Mouse (Mus musculus) WW6 (cell line): ENCODE measurements at regions not wholly inside any gene's neighbourhood (a gene's known extent, or its start where the extent isn't known, plus 50 kb on each side); places are given as distances from the start of the nearest gene placed in this dataset.

Experiments used
- DNase-seq: peaks from one replicate; pipeline ENCODE4 v3.0.0-alpha.2; 2013; ENCODE audit warnings: low read depth, low spot score

DNA sequence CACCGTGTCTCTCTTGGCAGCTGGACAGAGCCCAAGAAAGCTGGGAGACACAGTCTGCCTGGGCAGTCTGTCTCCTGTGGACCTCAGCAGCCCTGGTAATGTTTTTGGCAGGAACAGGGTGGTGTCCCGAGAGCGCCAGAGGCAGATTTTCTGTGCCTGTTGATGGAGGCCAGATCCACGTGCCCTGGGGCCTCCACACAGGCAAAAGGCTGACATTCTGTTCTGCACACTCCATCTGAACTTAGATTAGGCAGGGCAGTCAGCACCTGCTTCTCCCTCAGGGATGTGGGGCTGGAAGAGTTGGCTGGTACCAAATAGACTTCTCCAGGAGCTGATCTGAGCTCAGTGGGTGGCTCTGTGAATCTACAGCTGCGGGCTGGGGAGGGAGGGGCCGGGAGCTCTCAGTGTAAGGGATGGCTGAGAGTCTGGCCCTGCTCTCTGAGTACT, 83.8 kb downstream of the Gadd45g start:
- DNase-seq, result no peak

DNA sequence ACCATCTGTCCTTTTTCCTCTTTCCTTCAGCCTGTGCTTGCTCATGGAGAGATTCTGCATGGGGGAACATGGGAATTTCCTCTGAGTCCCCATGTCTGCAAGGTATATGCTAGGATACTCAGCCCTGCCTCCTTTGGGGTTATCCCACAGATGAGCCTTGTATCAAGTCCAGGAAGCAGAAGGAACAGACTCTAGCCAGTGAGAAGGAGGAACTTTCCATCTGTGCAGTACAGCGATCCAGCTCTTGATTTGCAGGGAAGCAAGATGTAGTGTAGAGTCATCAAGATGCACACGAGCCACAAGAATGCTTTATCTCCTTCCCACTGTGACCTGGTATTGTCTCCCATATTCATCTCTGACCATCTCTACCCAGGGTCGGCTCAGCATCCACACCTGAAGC, 84.5 kb downstream of the Gadd45g start:
- DNase-seq, result no peak

DNA sequence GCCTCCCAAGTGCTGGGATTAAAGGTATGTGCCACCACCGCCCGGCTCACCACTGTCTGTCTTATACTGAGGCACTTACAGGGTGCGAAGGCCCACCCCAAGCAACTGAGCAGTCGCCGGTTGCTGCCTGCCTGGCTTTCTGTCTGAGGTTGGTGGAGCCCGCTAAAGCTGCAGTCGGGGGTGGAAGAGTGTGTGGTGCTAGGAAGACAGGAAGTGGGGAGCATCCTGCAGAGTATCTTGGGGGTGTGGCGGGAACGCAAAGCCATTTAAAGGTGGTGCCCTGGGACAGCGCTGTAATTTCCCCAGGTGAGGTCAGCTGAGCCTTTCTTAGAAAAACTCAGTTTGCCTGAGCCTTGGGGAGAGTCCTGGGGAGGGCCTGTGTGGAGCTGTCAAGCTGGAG, 89.3 kb downstream of the Gadd45g start:
- DNase-seq, result no peak

DNA sequence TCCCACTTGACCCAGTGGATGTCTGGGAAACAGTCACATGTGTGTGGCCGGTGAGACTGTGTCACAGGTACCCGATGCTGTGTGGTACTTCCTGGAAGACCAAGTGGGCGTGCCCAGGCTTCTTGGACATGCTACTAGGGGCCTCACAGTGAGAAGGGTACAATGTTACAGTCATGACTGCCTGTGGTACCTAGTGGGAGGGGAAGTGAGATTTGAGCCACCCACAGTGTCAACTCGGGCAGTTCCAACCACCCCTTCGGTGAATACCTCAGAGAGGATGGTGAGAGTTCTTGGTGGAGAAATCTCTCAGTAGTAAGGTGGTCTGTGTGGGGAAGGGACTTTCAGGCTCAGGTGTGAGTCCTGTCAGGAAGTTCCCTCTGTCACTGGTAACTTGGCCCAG, 90.0 kb downstream of the Gadd45g start:
- DNase-seq, result no peak

DNA sequence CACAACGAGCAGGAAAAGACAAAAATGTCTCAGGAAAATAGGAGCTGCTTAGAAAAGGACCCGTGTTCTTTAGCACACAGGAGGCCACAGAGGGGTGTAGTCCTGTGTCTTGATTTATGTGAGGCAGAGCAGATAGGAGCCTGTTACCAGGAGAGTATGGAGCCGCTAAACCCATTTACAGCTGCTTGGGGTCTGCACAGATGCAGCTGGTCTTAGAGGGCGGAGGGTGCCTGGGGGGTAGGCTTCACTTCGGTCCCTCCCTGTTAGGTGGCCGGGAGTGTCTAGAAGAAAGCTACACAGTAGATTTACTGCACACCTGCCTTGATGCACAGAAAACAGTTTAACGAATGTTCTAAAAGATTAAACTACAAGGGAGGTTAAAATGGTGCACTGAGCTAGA, 91.4 kb downstream of the Gadd45g start:
- DNase-seq, result no peak

DNA sequence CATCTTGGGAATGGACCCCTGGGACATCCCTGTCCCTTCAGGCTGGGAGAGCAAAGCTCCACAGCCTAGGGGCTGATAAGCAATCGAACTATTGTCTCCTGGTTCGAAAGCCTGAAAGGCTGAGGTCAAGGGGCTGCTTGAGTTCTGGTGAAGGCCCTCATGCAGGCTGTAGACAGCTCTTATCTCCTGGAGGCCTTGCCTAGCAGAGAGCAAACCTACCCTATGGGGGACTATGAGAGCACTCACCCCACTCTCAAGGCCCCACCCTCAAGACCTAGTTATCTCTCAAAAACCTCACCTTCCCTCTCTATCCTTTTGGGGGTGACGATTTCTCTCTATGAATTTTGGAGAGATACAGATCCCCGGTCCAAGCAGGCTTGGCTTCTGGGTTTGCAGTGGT, 92.8 kb downstream of the Gadd45g start:
- no peak for DNase-seq

DNA sequence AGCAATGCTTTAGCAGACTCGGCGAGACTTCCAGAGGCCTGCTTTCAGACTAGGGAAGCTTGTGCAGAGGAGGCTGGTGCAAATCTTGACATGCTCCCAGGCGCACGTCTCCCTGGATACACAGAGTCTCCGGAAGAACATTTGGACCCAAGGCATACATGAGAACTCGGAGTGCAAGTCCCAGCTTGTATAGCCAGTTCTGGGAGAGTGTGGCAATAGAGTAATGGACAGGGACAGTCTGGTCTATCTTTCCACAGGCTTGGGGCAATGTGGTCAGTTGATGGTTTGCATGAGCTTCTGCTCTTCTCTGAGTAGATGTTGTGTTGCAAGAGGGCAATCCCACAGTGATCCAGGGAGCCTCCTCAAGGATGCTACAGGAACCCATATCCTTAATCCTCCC, 93.2 kb downstream of the Gadd45g start:
- DNase-seq, result no peak

DNA sequence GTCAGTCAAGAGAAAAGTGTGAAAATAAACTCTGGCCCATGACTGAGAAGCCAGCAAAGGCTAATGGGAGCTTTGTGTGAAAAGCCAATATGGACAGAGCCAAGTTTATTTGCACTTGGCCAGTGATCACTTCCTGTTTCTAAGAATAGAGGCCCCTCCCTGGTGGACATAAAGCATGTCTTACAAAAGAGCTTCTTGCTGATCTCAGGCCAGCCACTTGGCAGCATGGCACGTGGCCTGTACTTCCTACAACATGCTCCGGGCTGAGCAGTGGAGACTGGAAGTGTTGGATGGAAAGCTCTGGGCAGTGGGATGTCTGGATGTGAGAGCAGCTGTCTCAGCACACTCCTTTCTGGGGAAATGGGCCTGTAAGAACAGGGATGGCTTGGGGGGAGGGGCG, 99.7 kb downstream of the Gadd45g start:
- no peak for DNase-seq

DNA sequence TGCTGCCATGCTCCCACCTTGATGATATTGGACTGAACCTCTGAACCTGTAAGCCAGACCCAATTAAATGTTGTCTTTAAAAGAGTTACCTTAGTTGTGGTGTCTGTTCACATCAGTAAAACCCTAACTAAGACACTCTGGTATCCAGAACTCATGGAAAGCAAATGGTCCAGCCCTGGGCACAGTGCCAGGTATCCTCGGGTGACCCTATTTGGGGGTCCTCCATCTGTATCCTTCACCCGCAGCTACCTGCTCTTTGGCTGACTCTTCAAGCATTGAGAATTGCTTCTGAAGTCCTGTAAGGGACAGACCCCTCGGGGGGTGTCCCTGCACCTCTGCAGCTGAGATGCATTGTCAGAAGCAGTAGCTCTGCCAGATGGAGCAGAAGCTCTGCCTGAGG, 102.4 kb downstream of the Gadd45g start:
- no peak for DNase-seq

DNA sequence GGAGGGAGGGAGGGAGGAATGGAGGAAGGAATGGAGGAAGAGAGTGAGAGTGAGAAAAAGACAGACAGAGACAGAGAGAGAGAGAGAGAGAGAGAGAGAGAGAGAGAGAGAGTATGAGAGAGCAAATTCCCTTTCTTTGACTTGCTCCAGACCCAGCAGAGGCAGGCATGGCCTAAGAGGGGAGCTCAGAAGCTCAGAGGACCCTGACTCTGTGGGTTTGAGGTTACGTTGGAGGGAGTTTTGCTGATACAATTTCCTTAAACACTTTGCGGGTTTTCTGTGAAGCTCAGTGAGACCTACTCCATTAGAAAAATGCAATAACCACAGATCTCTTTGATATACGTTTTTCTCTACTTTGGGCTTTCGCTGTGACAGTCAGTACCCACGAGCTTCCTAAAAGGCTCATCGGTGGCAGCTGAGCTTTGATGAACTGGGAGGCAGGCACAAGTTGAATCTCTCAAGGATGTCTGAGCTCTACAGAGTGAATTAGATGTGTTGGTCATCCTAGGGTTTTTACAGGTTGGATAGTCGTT, 105.1 kb downstream of the Gadd45g start:
- DNase-seq, result no peak

DNA sequence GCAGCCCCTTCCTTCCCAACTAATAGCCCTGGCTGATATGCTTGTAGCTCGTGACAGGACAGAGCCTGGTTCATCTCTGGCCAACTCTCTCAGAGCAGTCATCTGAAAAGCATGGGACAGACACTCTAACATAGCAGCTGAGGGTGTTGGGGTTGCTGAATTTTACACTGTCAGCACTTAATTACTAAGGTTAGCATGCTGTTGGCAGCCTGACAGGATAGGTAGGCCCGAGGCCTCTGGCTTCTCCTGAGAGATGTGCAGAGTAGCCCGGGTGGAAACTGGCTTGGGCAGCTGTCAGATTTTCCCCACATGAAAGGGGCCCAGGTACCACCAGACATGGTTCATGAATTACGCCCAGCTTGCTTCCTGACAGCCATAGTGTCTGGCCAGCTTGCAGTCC, 106.6 kb downstream of the Gadd45g start:
- no peak for DNase-seq

DNA sequence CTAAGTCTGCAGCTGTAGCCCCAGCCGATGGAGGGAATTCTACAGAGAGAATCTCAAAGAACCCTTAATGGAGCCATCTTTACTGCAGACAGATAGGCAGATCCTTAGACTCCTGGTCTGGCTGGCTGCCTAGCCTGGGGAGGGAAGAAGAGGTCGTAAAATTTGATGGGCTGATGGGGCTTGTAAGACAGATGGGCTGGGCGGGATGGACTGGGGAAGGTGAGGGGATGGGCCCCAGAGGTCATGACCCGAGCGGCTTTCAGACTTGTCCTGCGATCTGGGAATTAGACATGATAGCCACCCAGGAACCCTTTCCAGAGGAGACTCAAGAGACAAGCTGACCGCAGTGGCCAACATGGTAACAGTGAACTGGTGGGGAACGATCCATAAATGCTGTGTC, 107.1 kb downstream of the Gadd45g start:
- no peak for DNase-seq

DNA sequence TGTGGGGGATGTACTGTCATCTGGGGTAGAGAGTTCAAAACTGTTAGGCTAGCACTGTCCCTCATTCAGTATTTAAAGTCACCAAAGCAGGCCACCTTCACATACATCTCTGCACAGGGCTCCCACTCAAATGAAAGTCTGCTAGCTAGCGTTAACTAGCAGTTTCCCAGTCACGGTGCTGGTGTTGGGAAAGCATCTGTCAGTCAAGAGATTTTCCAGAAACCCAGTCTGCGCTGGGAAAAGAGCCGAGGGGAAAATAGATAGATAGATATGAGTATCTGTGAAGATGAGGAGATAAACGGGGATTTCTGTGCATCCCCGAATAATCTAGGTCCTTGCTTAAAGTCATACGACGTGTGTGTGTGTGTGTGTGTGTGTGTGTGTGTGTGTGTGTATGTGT, 110.6 kb downstream of the Gadd45g start:
- DNase-seq, result no peak

DNA sequence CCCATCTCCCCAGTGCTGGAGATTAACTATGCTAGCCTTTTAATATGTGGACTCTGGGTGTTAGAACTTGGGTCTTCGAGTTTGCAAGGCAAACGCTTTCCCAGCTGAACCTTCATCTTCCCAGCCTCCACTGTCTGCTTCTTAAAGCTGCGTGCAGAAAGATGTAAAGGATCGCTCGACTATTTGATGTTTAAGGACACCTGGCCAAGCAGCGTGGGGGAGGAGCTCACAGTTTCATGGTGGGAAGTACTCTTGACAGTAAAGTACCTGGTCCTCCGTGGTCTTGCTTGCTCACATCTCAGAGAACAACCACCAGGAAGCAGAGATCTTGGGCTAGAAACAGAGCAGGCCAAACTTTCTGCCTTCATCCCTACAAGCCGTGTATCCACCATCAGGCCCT, 113.1 kb downstream of the Gadd45g start:
- DNase-seq, result no peak

DNA sequence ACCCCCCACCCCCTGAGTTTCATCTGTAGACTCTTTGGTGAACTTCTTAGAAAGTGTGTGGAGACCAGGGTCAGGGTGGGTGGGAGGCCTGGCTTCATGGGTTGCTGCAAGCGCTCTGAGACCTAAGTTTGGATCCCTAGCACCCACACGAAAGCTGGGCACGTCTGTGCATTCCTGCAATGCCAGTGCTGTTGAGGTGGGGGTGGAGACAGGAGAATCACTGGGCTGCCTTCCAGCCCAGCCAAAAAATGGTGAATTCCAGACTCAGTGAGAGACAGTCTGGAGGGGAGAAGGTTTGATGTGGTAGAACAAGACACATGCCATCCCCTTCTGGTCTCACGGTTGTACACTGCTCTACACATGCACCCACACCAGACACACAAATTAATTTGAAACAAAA, 113.8 kb downstream of the Gadd45g start:
- no peak for DNase-seq

DNA sequence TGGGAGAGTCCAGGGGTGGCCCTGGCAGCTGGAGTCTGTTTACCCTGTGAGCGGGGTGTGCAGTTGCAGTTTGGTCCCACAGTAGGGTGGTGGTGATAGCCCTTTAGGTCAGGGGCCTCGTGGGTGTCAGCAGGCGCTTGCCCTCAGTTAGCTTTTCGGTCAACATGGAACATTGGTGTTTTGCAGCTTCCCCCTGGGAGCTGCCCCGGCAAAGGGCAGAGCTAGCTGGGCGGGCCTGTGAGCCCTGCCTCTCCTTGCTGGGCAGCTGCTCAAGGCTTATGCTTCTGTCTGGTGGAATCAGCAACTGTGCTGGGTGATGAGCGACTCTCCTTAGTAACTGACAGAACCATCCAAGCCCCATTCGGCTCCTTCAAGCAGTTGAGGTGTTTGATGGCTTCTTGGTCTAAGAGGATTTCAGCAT, 115.7 kb downstream of the Gadd45g start:
- no peak for DNase-seq

DNA sequence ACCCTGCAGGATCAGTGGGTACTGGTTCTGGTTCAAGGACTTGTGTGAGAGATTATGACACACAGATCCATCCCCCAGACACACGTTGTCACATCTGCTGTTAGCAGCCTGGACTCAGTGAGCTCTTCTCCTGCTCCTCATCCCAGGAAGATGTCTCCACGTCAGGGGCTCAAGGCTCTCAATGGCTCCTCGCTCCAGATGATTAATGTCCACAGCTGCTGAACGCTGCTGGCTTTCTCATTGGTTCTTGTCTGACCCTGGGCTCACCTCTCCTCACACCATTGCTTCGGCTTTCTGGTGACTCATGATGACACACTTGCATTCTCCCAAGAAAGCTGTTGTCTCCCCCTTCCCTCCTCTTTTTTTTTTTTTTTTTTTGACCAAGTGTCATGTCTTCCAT, 116.2 kb downstream of the Gadd45g start:
- no peak for DNase-seq

DNA sequence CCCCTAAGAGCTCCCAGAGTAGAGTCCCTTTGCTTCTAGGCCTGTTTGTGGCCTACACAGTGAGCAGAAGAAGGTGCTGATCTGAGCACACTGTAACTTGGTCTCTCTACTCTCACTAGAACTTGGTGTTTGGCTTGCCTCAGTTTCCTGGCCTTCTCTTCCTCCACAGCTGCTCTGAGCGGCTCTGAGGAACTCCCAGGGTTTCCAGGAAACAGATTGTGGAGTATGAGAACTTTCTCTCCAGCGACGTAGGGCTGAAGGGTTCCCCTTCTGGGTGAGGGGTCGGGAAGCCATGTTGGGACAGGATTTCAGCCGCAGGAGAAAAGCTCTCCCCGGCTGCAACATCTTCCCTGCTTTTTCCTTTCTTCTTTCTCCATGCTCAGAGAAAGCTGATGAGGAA, 117.5 kb downstream of the Gadd45g start:
- no peak for DNase-seq

DNA sequence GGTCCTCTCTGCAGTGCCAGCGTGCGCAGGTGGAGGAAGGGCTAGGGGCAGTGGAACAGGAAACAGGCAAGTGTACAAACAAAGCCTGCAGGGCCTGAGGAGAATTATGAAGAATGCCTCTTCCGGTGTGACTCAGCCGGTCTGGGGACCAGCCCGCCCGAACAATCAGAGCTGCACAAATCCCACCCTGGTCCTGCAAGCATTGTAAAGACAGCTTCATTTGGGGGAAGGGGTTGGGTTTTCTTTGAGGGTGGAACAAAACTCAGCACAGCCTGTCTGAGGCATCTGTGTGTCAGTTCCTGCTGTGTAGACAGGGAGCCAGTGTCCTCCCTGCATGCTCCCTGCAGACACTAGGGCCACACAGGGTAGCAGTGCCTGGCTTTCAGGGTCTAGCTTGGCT, 117.9 kb downstream of the Gadd45g start:
- no peak for DNase-seq

DNA sequence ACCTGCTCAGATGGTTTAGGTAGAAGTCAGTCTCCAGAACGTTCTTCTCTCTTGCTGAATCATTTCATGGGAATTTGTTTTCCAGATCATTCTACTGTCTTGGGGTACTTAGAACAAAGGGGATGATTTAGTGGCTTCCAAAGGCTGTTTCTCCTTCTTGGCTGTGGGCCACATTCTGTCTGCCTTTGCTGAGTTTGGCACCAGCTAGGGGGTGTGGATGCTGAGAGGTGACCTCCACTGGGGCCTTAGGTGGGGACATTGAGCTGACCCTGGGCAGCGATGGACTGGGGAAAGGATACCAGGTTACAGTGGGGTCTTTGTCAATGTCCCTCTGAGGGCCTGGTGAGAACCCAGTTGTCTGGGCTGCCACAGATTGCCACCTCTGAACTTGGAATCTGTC, 118.4 kb downstream of the Gadd45g start:
- no peak for DNase-seq

DNA sequence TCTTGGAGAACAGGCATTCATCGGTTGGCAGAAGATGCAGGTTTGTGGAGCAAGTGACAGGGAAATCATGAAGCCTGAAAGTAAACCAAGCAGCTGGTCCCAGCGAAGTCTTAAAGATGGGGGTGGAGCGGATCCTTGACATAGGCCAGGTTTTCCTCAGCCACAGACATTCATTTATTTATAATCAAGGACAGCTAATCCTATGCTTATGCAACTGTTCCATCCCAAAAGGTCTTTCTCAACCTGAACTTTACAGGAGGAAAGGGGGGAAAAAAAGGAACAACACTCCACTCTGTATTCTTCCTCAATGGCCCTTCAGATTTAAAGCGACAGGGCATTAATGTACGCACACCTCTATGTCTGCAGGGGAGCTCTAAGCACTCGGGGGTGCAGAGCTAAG, 121.6 kb downstream of the Gadd45g start:
- no peak for DNase-seq

DNA sequence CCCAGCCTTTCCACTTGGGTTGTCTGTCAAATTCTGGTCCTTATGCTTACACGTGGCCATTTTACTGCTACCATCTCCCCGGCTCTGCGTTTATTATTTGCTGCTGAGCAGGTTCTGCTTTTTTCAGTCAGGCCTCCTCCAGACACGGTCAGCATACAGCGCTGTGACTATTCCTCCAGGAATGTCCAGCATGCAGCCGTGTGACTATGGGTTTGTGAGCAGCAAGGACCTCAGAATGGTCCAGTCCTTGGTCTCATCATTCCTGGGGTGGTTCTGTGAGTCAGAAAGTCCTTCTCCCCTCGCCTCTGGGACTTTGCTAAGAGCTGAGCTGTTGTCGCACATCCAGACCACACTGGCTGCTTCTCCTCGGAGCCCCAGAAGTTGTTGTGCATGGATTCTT, 122.3 kb downstream of the Gadd45g start:
- no peak for DNase-seq

DNA sequence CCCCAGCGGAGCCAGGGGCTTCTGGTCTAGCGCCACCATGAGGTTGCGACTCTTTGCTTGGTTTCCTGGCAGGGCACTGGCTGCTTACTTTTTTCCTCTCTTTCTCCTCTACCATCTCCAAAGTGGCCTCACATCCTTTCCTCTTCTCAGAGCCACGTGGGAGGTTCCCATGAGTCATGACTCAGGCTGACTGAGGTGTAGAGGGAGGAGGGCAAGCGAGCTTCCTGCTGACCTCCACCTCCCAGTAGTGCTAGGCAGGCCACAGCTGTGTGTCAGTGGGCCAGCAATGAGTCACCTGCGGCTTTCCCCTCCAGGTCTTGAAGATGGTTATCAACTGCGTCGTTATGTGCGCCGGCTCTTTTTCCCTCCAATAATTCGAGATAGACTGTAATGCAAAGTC, 123.6 kb downstream of the Gadd45g start:
- no peak for DNase-seq

DNA sequence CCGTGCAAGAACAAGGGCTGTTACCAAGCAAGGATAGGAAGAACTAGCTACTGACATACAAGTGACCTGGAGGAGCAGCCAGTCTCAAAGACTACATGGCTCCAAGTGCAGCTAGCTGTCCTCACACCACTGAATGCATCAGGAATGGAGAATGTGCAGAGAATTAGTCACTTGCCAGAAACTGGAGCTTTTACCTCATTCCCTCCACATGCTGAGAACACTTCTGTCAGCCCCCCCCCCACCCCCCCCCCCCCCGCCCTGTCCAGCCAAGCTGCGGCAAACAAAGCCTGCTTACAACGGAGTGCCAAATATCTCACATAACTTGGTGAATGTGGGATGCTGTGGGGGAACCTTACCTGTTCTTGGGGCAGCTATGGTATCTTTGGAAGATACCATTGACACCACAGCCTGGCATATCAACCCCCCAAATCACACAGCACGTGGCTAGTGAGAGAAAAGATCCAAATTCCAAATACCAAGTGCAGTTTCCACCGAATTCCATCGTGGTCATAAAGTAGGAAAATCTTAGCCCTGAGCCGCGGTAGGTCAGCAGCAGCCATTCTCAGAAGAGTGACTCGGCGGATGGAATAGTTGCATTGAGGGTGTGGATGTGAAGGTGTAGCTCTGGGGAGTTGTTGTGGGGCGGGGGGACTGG, 126.3 kb downstream of the Gadd45g start:
- DNase-seq, result no peak
